Mouse (Mus musculus) lung, embryonic 15.5 days (tissue): Measurements from ENCODE around the gene Gpr55. TPM values are rescaled to one million over a fixed set of nuclear protein-coding genes. Genes with fewer than 3 reads are reported as not detected.

Source experiments
- ATAC-seq: fragments of 200-750 bp; cut with Nextera tagmentation; 2 replicates; pipeline ENCODE4 v1.8.0; 2017; ENCODE audit warnings: moderate number of reproducible peaks, borderline replicate concordance; ENCODE audit not compliant: low FRiP score, low TSS enrichment; ENCODE audit errors: extremely low read depth
- H3K27ac ChIP-seq: fragments of 300-500 bp; sonication (generic); 2 replicates; pipeline ENCODE4 v1.5.1; 2015; ENCODE audit warnings: moderate library complexity, mild to moderate bottlenecking, inconsistent platforms
- H3K27me3 ChIP-seq: fragments of 300-500 bp; sonication (generic); 2 replicates; pipeline ENCODE4 v1.6.1; 2015; ENCODE audit warnings: inconsistent platforms
- H3K36me3 ChIP-seq: fragments of 300-500 bp; sonication (generic); 2 replicates; pipeline ENCODE4 v1.6.1; 2015; ENCODE audit warnings: inconsistent platforms
- H3K4me1 ChIP-seq: fragments of 300-500 bp; sonication (generic); 2 replicates; pipeline ENCODE4 v1.6.1; 2015; ENCODE audit warnings: inconsistent platforms
- H3K4me2 ChIP-seq: fragments of 300-500 bp; sonication (generic); 2 replicates; pipeline ENCODE4 v1.6.1; 2015; ENCODE audit warnings: inconsistent platforms, mild to moderate bottlenecking, moderate library complexity
- H3K4me3 ChIP-seq: fragments of 300-500 bp; sonication (generic); 2 replicates; pipeline ENCODE4 v1.5.1; 2015; ENCODE audit warnings: mild to moderate bottlenecking, inconsistent platforms
- H3K9ac ChIP-seq: fragments of 300-500 bp; sonication (generic); 2 replicates; pipeline ENCODE4 v1.6.1; 2015; ENCODE audit warnings: inconsistent platforms
- H3K9me3 ChIP-seq: fragments of 300-500 bp; sonication (generic); 2 replicates; pipeline ENCODE4 v1.6.1; 2016; ENCODE audit warnings: inconsistent platforms
- WGBS: fragments of 180-500 bp; shearing (Covaris S2); methylation state at CpG from one replicate; pipeline ENCODE4 v1.1.7; 2015; 5-methylcytosine and 5-hydroxymethylcytosine counted together
- polyA plus RNA-seq: library from polyadenylated mRNA; unstranded; fragments of >200 nt; fragmentation: Nextera tagmentation; extraction: Ambion mirVana; gene quantifications from 2 replicates; pipeline ENCODE4 v1.2.1, GENCODE M21; 2015

Gpr55 gene
- polyA plus RNA-seq, 1 experiment from 2014 or later, result 0.09 TPM

DNA sequence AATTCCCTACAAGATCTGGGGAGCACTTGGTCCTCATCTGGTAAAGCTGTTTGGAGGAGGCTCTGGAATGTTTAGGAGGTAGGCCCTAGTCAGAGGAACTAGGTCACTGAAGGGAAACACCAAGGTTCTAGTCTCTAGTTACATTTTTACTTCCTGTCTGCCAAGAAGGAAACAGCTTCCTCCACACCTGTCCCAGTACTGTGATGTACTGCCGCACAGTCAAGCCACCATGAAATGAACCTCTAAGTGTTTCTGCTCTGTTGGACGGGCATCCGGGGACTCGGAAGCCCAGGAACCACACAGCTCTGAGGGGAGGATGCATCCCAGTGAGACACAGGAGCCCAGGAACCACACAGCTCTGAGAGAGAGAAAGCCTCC lies 32.1 kb downstream of the Gpr55 start:
- ATAC-seq, result no peak
- H3K27ac ChIP-seq, result no peak overlapping the region
- H3K4me2 ChIP-seq, result no peak overlapping the region

DNA sequence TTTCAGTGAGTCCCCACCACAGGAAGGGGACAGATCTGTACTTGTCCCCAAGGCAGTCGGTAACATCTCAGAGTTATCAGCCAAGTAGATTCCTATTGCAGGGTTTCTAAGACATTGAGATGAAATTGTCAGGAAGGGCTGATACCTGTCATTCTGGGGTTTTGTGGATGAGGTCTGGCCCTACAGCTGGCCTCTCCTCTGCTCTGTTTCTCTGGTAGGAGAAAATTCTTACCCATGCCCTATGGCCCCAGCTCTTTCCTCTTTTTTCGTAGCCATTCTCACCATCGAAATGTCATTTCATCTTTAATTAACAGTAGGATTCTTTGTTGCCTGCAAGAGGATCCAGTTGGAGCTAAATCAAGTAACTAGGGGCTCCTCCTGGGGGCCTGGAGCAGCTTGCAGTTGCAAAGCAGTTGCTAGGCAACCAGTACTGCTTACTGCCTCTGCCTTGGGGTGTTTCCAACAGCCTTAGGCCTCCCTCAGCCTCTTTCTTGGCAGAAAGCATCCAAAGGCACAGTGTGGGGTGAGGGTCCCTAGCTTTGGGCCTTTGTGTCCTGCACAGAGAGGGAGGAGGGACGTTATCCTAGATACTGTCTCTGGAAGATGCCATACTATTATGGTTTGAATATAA lies 32.6 kb downstream of the Gpr55 start, which contains the start of gene 4933407L21Rik:
4933407L21Rik (plus strand) TSS at position 427 of the 631 bp plus-strand sequence.
- Histone ChIP-seq H3K4me2 (no peak within 1 kb of the TSS), H3K36me3 (no peaks in the 10 kb centered on the region), H3K4me1 (peaks cover 16% of the 10 kb centered on the region), H3K27me3 (no peaks in the 10 kb centered on the region), H3K4me3 (no peak within 1 kb of the TSS), H3K9ac (no peak within 1 kb of the TSS), H3K27ac (no peak within 1 kb of the TSS), H3K9me3 (no peaks in the 10 kb centered on the region)
- WGBS, result 54% methylated on average over 4 of the region's 4 CpGs
- ATAC-seq, result 0 out of 2 replicates have a peak, but pooled peaks have one; percentile 53

More for the DNA sequence above, 32.1 kb downstream of the Gpr55 start:
- H3K9me3 ChIP-seq, result no peaks in the 10 kb centered on the region
- H3K36me3 ChIP-seq, result no peaks in the 10 kb centered on the region
- 77% methylated on average over 4 of the region's 4 CpGs for WGBS
- peaks cover 21% of the 10 kb centered on the region for H3K4me1 ChIP-seq
- H3K4me3 ChIP-seq, result no peak overlapping the region
- H3K27me3 ChIP-seq, result no peaks in the 10 kb centered on the region
- H3K9ac ChIP-seq, result no peak overlapping the region

DNA sequence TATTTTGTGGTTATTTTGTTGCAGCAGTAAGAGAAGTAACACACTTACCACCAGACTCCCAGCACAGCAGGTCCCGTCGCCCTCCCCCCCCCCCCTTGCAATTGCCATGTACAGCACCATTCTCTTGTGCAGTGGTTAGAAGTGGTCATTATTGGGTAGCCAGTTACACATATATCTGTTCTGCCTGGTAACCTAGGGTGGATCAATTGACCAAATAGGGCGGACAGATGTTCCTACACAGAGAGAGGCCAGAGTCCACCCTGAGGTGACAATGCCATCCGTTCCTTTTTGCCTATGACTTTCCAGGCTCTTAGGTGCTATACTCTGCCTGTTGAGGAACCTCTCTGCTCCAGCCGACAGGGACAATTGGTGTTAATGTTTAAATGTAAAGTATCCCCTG lies 35.6 kb downstream of the Gpr55 start:
- Histone ChIP-seq H3K36me3 (no peaks in the 10 kb centered on the region), H3K27me3 (no peaks in the 10 kb centered on the region), H3K9me3 (no peaks in the 10 kb centered on the region), H3K27ac (no peak overlapping the region), H3K4me2 (no peak overlapping the region), H3K4me1 (peaks cover 13% of the 10 kb centered on the region), H3K4me3 (no peak overlapping the region), H3K9ac (no peak overlapping the region)
- ATAC-seq, result no peak
- 85% methylated on average over 5 of the region's 5 CpGs for WGBS

DNA sequence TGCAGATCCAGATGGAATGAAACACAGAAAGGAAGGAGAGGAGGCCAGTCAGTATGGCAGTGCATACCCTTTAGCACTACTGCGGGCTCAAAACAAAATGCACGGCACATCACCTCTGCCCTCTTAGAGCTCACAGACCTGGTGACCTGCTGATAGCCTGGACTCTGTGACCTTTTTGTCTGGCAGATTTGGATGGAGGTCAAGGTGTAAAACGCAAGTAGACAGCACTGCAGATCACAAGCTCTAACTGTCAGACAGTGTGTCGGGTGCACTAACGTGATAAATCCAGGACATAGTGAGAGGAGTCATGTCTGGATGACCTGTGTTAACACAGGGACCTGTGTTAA lies 38.0 kb downstream of the Gpr55 start:
- Histone ChIP-seq H3K9ac (no peak overlapping the region), H3K9me3 (no peaks in the 10 kb centered on the region), H3K36me3 (no peaks in the 10 kb centered on the region), H3K27ac (no peak overlapping the region), H3K4me3 (no peak overlapping the region), H3K4me1 (0 out of 2 replicates have a peak, but pooled peaks cover 4% of the 10 kb centered on the region), H3K27me3 (no peaks in the 10 kb centered on the region), H3K4me2 (no peak overlapping the region)
- WGBS, result 62% methylated on average over 5 of the region's 5 CpGs
- ATAC-seq, result no peak

DNA sequence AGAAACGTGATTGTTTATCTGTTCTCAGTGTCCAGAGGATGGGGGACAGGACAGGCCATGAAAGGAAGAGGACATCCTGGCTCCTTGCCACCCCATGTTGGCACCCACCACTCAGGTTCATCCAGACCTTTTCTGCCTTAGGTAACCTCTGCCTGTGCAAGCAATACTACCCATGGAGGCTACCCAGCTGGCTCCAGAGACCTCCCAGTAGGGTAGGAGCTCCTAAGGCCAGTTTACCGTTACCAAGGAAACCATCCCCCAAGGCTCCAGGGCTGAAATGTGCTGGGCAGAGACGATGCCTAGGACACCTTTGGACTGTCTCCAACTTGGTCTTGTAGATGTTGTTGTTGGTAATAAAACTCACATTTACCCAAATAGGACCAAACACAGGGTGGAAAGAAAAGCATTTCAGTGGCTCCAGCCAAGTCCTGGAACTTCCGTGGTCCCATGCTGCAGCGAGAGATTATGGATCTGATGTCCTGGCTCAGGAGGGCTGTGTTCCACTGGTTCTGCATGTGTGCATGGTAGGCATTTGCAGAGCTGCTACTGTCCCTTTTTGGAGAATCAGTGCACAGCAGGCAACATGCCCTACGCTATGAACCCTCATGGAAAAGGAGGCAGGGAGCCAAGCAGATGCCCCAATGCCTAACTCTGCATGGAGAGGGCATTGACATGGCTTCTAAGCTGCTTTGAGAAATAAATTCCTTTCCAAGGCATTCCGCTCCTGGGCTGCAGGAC lies 38.5 kb downstream of the Gpr55 start:
- no peak overlapping the region for H3K4me3 ChIP-seq
- no peak overlapping the region for H3K9ac ChIP-seq
- H3K27ac ChIP-seq, result no peak overlapping the region
- 0 out of 2 replicates have a peak, but pooled peaks cover 4% of the 10 kb centered on the region for H3K4me1 ChIP-seq
- no peaks in the 10 kb centered on the region for H3K27me3 ChIP-seq
- ATAC-seq, result 0 out of 2 replicates have a peak, but pooled peaks have one; percentile 47
- H3K36me3 ChIP-seq, result no peaks in the 10 kb centered on the region
- 55% methylated on average over 7 of the region's 7 CpGs for whole genome bisulfite sequencing
- no peaks in the 10 kb centered on the region for H3K9me3 ChIP-seq
- no peak overlapping the region for H3K4me2 ChIP-seq

DNA sequence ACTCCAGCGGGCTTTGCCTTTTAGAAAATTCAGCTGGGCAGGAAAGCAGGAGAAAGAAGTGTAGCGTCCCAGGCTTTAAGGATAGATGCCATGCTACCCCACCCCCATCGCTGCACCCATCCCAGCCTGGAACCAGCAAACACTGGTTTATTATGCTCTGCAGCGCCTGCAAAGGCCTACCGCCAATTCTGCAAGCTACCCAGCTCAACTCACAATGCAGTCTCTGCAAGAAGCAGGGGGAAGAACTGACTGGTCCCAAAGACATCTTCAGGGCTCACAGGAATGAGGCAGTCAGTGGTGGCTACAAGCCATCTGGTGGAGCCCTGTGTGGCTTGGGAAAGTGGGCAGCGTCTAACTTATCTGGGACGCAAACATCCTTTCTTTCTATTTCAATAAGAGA lies 39.1 kb downstream of the Gpr55 start:
- no peak for ATAC-seq
- no peaks in the 10 kb centered on the region for H3K36me3 ChIP-seq
- H3K4me2 ChIP-seq, result no peak overlapping the region
- no peak overlapping the region for H3K4me3 ChIP-seq
- no peak overlapping the region for H3K27ac ChIP-seq
- no peaks in the 10 kb centered on the region for H3K9me3 ChIP-seq
- H3K9ac ChIP-seq, result no peak overlapping the region
- 67% methylated on average over 7 of the region's 7 CpGs for WGBS
- peaks cover 7% of the 10 kb centered on the region; the same call in 1 of the 2 replicates for H3K4me1 ChIP-seq
- H3K27me3 ChIP-seq, result no peaks in the 10 kb centered on the region

DNA sequence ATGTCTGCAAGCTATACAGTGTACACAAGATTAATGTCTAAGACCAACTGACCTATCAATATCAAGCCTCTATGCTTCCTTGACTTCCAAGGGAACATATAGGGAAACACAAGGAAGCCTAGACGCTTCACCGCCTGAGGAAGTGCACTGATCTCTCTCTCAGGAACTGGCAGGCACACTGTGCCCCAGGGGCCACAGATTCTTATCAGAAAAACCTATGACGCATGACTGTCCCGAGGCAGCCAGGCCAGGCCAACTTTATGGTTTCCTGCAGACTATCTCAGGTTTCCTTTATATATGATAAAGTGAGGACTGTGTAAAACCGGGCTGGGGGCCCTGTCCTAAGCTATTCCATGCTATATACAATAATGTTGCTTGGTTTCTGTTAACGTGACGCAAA lies 41.2 kb downstream of the Gpr55 start:
- Histone ChIP-seq H3K27me3 (no peaks in the 10 kb centered on the region), H3K9ac (no peak overlapping the region), H3K4me2 (no peak overlapping the region), H3K9me3 (no peaks in the 10 kb centered on the region), H3K4me3 (no peak overlapping the region), H3K36me3 (no peaks in the 10 kb centered on the region), H3K27ac (no peak overlapping the region), H3K4me1 (peaks cover 8% of the 10 kb centered on the region; the same call in 1 of the 2 replicates)
- WGBS, result 71% methylated on average over 7 of the region's 7 CpGs
- no peak for ATAC-seq

DNA sequence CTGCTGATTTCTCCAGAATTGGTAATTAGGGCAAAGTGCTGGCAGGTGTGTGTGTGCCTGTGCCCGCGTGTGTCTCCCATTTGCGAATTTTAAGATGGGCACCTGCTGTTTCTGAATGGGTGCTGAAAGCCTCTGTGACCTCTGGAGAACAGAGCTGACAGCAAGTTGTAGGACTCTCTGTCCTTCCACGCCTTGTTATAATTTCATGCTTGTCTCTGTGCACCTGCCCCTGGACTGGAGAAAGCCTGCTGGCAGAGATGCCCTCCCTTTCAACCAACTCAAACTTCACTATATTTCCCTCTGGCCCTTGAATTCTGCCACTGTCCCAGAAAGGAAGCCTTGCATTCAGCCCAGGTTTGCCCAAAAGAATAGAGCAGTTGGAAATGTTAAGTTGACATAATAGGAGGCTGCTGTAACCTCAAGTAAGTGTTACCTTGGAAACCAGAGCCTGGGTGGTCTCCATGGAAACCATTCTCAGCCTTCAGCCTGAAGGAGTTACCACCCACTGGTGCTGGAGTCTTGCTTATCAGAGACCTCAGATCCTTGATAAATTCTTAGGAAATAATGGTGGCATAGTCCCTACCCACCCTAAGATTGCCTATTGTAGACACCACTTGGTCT lies 43.9 kb downstream of the Gpr55 start:
- no peak overlapping the region for H3K4me2 ChIP-seq
- no peaks in the 10 kb centered on the region for H3K9me3 ChIP-seq
- H3K4me1 ChIP-seq, result peaks cover 8% of the 10 kb centered on the region; the same call in 1 of the 2 replicates
- H3K27me3 ChIP-seq, result no peaks in the 10 kb centered on the region
- peak; percentile 63; the same call in 1 of the 2 replicates for ATAC-seq
- no peak overlapping the region for H3K4me3 ChIP-seq
- H3K36me3 ChIP-seq, result no peaks in the 10 kb centered on the region
- H3K9ac ChIP-seq, result no peak overlapping the region
- 58% methylated on average over 4 of the region's 4 CpGs for WGBS
- peak overlapping the region; percentile 67; the same call in 1 of the 2 replicates for H3K27ac ChIP-seq

DNA sequence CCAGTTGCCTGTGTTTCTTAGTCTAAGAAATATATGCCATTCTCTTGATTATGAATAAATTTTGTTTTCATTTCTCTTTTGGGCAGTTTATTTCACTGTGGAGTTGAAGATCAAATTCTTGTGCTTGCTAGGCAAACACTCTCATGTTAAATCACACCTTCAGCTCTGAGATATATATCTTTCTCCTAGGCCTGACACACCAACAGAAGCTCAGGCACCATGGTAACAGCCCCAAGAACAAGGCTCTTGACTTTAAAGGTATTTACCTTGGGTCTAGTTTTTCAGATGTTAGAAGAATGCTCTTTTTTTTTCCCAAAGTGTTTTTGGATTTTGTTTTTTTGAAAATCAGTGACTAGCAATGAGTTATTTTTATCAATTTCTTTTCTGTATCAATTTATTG lies 44.9 kb downstream of the Gpr55 start:
- no peak for ATAC-seq
- H3K4me2 ChIP-seq, result no peak overlapping the region
- H3K27ac ChIP-seq, result no peak overlapping the region
- H3K9ac ChIP-seq, result no peak overlapping the region
- peaks cover 4% of the 10 kb centered on the region; the same call in 1 of the 2 replicates for H3K4me1 ChIP-seq
- no peaks in the 10 kb centered on the region for H3K36me3 ChIP-seq
- H3K27me3 ChIP-seq, result no peaks in the 10 kb centered on the region
- H3K4me3 ChIP-seq, result no peak overlapping the region
- H3K9me3 ChIP-seq, result no peaks in the 10 kb centered on the region

DNA sequence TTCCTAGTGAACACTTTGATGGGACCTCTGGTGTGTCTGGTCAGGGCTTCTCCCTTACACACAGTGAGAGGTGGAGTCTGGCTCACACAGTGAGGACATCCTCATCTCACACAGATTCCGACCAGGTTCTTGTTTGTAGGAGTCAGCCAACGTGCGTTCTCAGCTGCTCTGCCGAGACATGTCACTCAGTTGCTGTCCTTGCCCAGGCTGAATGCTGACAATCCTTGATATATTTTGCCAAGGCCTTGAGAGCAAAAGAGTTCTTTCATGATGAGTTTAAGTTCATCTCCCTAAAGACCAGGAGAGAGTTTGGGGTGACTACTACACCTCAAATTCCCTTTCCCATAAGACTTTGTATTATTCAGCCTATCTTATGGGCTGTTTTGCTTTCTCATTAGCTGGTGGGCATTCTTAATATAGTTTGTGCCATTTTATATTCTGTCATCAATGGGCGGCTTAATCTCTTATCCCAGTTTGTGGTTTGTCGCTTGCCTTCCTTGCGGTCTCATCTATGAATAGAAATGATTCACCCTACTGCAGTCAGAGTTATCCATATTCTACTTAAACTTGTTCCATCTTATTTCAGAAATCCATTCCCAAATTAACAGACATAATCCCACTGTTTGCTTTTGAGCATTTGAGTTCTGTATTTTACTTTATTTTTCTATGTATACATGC lies 47.6 kb downstream of the Gpr55 start:
- no peak for ATAC-seq
- WGBS, result 85% methylated on average over 7 of the region's 7 CpGs
- Histone ChIP-seq H3K4me1 (peaks cover 17% of the 10 kb centered on the region), H3K27me3 (no peaks in the 10 kb centered on the region), H3K4me2 (no peak overlapping the region), H3K9ac (no peak overlapping the region), H3K4me3 (no peak overlapping the region), H3K9me3 (no peaks in the 10 kb centered on the region), H3K36me3 (peaks cover under 1% of the 10 kb centered on the region; the same call in 1 of the 2 replicates), H3K27ac (no peak overlapping the region)

DNA sequence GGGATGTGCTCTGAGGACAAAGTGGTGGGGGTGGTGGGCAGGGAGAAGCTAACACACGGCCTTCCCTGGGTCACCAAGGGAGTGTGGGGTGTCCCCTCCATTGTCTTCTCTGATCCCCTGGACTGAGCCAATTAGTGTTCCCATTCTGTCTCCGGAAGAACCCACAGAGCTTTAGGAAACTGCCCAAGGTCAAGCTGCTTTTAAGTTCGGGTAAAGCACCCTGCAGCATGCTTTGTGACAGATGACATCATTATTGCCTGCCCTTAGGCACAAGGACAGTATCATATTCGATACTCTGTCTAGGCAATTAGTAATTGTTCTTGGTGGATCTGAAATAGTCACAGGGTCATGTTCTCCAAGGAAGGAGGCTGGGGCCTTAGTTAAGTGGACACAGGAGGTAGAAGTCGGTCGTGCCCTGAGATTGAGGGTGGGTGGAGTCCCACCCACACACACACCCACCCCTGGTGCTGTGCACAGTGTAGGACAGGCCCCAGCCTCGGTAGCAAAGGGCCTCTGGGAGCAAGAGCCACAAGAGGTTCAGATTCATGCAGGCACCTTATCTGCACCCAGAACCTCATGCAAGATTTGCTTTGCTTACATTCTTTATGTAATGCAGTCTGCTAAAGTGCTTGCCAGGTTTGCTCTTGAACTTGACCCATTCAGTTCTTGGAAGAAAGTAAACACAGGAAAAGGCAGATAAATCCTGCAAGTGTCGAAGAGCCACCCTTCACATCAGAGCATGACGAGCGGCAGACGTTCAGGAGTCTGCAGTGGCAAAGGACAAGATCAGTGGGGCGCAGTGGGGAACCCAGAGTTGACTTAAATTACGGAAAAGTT lies 51.8 kb downstream of the Gpr55 start:
- no peaks in the 10 kb centered on the region for H3K9me3 ChIP-seq
- H3K9ac ChIP-seq, result no peak overlapping the region
- peaks cover 41% of the 10 kb centered on the region for H3K36me3 ChIP-seq
- H3K4me3 ChIP-seq, result no peak overlapping the region
- WGBS, result 21% methylated on average over 13 of the region's 13 CpGs
- H3K27me3 ChIP-seq, result no peaks in the 10 kb centered on the region
- peaks cover 19% of the 10 kb centered on the region for H3K4me1 ChIP-seq
- H3K27ac ChIP-seq, result peak overlapping the region; percentile 71
- peak; percentile 75 for ATAC-seq
- H3K4me2 ChIP-seq, result no peak overlapping the region
